Mouse (Mus musculus) c-Kit-positive CD71-positive TER-119-positive erythroid progenitor cells, embryonic 14.5 days (primary cell): ENCODE data around the gene Arl6ip1.
"Not testable (repeated sequence)": the region's sequence is repeated elsewhere in the genome, so short reads cannot be mapped to it uniquely, and the experiment has no call there.

Experiments used
- DNase-seq: peaks from one replicate; pipeline ENCODE4 v3.0.0-alpha.2; 2013; ENCODE audit warnings: low spot score

Gene Arl6ip1

GRCm38 (mm10) chr7:118129430-118130041, at the start of gene Arl6ip1:
Arl6ip1 (minus strand) TSS chr7:118129662.
- peak; percentile 99 for DNase-seq

DNA sequence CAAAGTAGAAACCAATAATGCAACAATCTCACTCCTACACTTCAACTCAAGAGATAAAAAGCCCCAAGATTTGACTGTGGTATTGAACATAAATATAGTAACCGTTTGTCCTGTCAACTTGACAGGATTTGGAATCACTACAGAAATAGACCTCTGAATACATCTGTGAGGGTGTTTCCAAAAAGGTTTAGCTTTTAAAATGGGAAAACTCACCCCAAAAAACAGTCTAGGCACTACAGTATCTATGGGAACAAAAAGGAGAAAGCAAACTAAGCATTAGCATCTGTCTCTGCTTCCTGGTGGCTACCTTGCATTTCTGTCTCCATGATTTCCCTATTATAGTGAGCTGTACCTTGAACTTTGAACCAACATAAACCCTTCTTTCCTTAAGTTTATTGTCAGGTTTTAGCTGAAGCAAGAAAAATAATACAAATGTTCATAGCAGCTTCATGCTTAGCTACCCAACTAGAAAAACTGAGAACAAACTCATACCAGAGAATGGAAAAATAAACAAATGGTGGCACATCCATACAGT, 46.4 kb upstream of the Arl6ip1 start:
- DNase-seq: no peak

GRCm38 (mm10) chr7:118170125-118170524, 40.7 kb upstream of the Arl6ip1 start:
- not testable (repeated sequence) for DNase-seq

GRCm38 (mm10) chr7:118163006-118163405, 33.5 kb upstream of the Arl6ip1 start:
- no peak for DNase-seq

DNA sequence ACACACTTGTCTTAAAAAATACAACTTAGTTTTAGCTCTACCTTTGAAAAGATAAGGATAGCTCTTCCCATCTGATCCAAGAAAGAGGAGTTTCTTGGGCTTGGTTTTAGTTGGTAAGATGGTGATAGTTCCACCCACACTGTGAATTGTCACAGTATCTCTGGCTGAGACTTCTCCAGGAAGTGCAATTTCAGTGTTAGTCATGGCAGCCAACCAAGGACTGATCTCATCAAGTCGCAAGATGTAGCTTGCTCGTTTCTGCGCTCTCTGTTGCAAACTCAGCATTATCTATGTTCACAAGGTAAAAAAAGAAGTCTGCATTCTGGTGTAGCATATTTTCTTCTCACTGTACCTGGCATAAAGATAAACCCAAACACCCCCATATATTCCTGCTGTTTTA, 30.7 kb upstream of the Arl6ip1 start:
- DNase-seq: no peak

GRCm38 (mm10) chr7:118156461-118156860, 27.0 kb upstream of the Arl6ip1 start:
- no peak for DNase-seq

- no peak for DNase-seq
Observed at GRCm38 (mm10) chr7:118154150-118154549, 24.7 kb upstream of the Arl6ip1 start.

- DNase-seq: no peak
Observed at GRCm38 (mm10) chr7:118143602-118144001, 14.1 kb upstream of the Arl6ip1 start.

DNA sequence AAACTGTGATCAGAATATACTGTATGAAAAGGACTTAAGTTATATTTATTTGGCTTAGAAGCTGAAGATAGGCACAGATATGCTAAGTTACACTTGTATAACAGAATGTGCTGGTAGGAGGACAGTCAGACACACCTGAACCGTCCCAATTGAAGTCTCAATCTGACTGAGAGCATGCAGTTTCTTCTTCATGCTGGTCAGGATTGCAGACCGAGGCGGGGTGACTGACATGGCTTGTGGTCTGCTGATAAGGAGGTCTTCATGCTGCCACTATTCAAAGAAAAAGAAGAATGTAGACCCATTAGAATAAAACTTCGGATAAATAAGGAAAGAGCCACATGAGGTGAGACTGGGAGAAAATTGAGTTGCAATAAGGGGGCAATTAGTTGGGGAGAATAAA, 13.7 kb upstream of the Arl6ip1 start:
- peak; percentile 47 for DNase-seq

DNA sequence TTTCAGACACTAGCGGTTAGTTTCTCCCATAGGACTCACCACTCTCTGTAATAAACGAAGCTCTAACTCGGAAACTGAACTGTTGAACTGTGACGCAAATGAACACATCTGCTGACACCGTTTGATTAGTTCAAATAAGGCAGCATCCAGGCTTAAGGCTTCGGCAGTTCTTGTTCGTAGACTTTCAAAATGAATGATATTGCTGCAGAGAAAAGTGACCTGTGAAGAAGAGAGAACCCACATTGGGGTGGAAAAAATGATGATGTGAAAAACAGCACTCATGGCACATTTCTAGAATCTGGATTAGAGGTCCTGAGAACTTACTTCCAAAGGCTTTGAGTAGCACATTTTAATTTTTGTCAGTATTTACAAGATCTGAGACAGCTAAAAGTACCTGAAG, 11.8 kb upstream of the Arl6ip1 start:
- no peak for DNase-seq

DNA sequence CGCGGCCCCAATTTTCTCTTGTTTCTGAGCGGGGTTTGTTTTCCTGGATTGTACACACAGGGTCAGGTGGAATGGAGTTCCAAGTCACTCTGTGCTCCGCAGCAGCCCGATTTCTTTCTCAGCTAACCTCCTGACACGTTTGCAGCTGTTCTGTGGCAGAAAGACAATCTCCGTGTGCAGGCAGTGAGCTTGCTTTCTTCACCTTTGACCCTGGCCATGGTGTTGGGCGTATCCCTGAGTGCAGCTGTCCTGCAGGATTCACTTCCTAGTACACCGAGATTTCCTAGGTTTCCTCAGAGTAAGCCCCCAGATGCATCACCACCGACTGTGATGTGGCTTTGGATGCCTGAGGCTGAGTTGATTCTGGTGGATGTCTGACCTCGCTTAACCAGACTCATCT, 5.7 kb upstream of the Arl6ip1 start:
- no peak for DNase-seq

- no peak for DNase-seq
Observed at GRCm38 (mm10) chr7:118128925-118129429, 485 bp downstream of the Arl6ip1 start.

- DNase-seq: no peak
Observed at GRCm38 (mm10) chr7:118126219-118126875, 3.1 kb downstream of the Arl6ip1 start.

- DNase-seq: no peak
Observed at GRCm38 (mm10) chr7:118125736-118126135, 3.7 kb downstream of the Arl6ip1 start.

- DNase-seq: no peak
Observed at GRCm38 (mm10) chr7:118123512-118124411, 5.7 kb downstream of the Arl6ip1 start.

DNA sequence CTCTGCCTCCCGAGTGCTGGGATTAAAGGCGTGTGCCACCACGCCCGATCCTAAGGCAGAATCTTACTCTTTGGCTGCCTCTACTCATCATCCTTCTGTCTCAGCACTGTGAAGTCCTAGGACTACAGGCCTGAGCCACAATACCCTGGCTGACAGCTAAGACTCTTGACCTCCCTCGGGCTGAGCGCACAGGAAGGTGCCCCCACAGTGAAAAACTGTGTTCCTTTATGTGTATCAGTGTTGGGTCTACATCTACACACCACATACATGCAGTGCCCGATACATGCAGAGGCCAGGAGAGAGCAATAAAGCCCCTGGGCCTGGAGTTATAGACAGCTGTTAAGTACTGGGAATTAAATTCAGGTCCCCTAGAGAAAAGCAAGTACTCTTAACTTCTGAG, 7.2 kb downstream of the Arl6ip1 start:
- DNase-seq: no peak

GRCm38 (mm10) chr7:118120654-118121053, 8.8 kb downstream of the Arl6ip1 start:
- DNase-seq: no peak

DNA sequence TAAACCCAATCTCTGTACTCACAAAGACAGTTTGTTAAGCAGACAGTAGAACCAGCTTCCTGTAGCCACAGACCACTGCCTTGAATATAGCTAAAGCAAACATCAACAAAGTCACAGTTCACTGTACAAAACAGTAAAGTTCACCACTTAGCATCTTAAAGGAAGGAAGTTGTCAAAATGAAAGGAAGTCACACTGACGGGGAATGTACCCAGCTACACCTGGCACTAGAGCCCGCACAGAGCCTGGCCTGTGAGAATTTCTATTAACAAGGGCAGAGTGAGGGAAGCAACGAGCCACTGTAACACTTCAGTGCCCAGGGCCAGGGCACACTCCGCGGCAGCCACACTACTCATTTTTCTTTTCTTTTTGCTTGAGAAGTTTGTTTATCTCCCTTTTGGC, 9.5 kb downstream of the Arl6ip1 start:
- no peak for DNase-seq

- DNase-seq: no peak
Observed at GRCm38 (mm10) chr7:118119142-118119541, 10.3 kb downstream of the Arl6ip1 start.

DNA sequence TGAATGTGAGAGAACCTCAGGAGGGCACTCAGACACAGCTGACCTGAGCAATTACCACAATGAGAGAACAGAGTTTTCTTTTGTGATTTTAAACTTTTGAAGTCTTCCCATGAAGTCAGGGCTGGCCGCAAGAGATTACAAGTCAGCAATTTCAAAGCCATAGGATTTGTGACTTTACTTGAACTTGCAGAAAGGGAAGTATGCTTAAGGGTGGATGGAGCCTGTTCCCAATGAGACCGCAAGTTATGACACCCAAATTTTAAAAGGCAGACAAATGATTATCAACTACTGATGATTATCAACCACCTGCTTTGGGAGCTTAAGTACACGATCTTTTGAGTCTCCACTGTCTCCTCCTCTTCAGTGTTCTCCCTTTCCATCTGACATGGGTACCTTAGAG, 11.0 kb downstream of the Arl6ip1 start:
- DNase-seq: no peak

DNA sequence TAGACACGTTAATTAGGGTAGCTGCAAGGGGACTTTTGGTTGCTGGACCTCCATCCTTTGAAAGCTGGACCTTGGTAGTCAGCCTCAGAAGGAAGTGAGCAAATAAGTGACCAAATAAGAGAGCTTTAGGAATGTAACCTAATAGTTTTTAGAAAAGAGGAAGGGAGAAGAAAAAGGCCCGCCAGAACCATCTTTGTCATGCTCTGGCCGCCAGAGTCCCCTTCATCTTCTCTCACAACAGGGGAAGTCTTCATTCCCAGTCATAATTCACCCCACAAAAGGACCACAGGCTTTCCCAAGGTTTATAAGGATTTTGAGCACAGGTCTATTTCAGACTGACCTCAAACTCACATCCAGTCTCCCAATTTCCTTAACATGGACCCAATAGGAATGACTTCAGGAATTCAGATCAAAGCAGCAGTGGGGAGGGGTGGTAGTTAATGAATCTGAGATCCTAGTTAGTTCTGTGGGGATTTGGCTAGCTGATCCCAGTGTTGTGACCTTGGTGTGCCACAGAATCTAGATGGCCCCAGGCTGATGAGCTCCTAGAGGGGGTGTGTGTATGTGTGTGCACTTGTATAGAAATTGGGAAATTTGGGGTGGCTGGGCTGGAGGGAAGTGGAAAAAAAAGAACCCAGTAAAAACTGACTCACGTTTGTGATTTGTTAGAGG, 11.8 kb downstream of the Arl6ip1 start:
- DNase-seq: no peak
